In genomic region chr2:29618926-29619483, GRCm38 (mm10) we compare ENCODE assay signal across 8 mouse cellular contexts. TPM values are rescaled to one million over a fixed set of nuclear protein-coding genes. Genes with fewer than 3 reads are reported as not detected.
DNase-seq lines count a peak whose midpoint lies in the region; ATAC-seq and TF ChIP-seq lines count a peak whose summit lies in the region.

No protein-coding gene starts in this region.

- H3K4me2 ChIP-seq in kidney, embryonic 14.5 days (replicated peaks; ENCODE audit: low read depth, low read length), result peak overlapping the region; percentile 77; the same call in 1 of the 2 replicates
- H3K4me2 ChIP-seq in forebrain, embryonic 15.5 days (replicated peaks), result no peak overlapping the region
- H3K4me2 ChIP-seq in liver, embryonic 15.5 days, result peak overlapping the region; percentile 91

- DNase-seq in kidney, postnatal 25 days, result no peak
- no peak for DNase-seq in urinary bladder, postnatal 36 days (ENCODE audit: low spot score in 2 of 2)
- DNase-seq in spleen, adult 12 weeks (ENCODE audit: low spot score), result no peak
- DNase-seq in left cerebral cortex, postnatal 25 days (ENCODE audit: low spot score in 2 of 2), result no peak

- no peak overlapping the region for H3K27ac ChIP-seq in kidney, embryonic 14.5 days (ENCODE audit: low read depth, low read length)
- H3K27ac ChIP-seq in bone marrow, adult 2 months (ENCODE audit: control insufficient read depth, insufficient read depth, low read depth, low read length, poor library complexity), result no peak overlapping the region
- H3K27ac ChIP-seq in forebrain, embryonic 15.5 days (replicated peaks), result no peak overlapping the region
- no peak overlapping the region for H3K27ac ChIP-seq in liver, embryonic 15.5 days (replicated peaks)

- ATAC-seq in kidney, embryonic 14.5 days (ENCODE audit: low FRiP score, low TSS enrichment), result no peak
- ATAC-seq in forebrain, embryonic 15.5 days (replicated peaks), result peak; percentile 55
- no peak for ATAC-seq in liver, embryonic 15.5 days (ENCODE audit: insufficient read depth)

- peaks cover 15% of the 10 kb centered on the region for H3K4me1 ChIP-seq in kidney, embryonic 14.5 days (ENCODE audit: control insufficient read depth, insufficient read depth, low read length)
- H3K4me1 ChIP-seq in bone marrow, adult 2 months (ENCODE audit: control insufficient read depth, insufficient read depth, low read length), result peaks cover 12% of the 10 kb centered on the region
- H3K4me1 ChIP-seq in forebrain, embryonic 15.5 days, result peaks cover 24% of the 10 kb centered on the region
- H3K4me1 ChIP-seq in liver, embryonic 15.5 days (replicated peaks), result peaks cover 44% of the 10 kb centered on the region

- H3K9ac ChIP-seq in kidney, embryonic 14.5 days (ENCODE audit: low read depth, low read length), result no peak overlapping the region
- no peak overlapping the region for H3K9ac ChIP-seq in forebrain, embryonic 15.5 days (replicated peaks)
- H3K9ac ChIP-seq in liver, embryonic 15.5 days, result no peak overlapping the region; the same call in 1 of the 2 replicates

- H3K27me3 ChIP-seq in kidney, embryonic 14.5 days (ENCODE audit: control insufficient read depth, insufficient read depth, low read length), result no peaks in the 10 kb centered on the region
- H3K27me3 ChIP-seq in forebrain, embryonic 15.5 days, result no peaks in the 10 kb centered on the region
- H3K27me3 ChIP-seq in liver, embryonic 15.5 days, result no peaks in the 10 kb centered on the region

- no peaks in the 10 kb centered on the region for H3K36me3 ChIP-seq in kidney, embryonic 14.5 days (ENCODE audit: control insufficient read depth, insufficient read depth, low read length)
- no peaks in the 10 kb centered on the region for H3K36me3 ChIP-seq in forebrain, embryonic 15.5 days
- no peaks in the 10 kb centered on the region for H3K36me3 ChIP-seq in liver, embryonic 15.5 days (replicated peaks)

- TF ChIP-seq CTCF in bone marrow, adult 2 months (IDR thresholded peaks at IDR 0.05; ENCODE audit: control insufficient read depth, insufficient read depth, low read length), result no peak

- TF ChIP-seq POLR2A in bone marrow, adult 2 months (IDR thresholded peaks at IDR 0.05; ENCODE audit: borderline replicate concordance, control insufficient read depth, low read depth, low read length), result no peak

- intact Hi-C loops in left cerebral cortex, postnatal 25 days (cut with DNase I), result loop anchor here (2.0 to 5.0 kb wide), 2 partner anchors 52 to 108 kb away; no protein-coding TSS in a partner anchor

- peak overlapping the region; percentile 70; the same call in 1 of the 2 replicates for H3K4me3 ChIP-seq in kidney, embryonic 14.5 days (ENCODE audit: low read length)
- H3K4me3 ChIP-seq in bone marrow, adult 2 months (replicated peaks; ENCODE audit: control insufficient read depth, low read depth, low read length), result peak overlapping the region; percentile 12
- peak overlapping the region; percentile 70 for H3K4me3 ChIP-seq in forebrain, embryonic 15.5 days
- H3K4me3 ChIP-seq in liver, embryonic 15.5 days (replicated peaks), result peak overlapping the region; percentile 86

- WGBS in kidney, embryonic 14.5 days, result 66% methylated on average over 8 of the region's 8 CpGs
- 61% methylated on average over 8 of the region's 8 CpGs for WGBS in bone marrow, adult 2 months
- 59% methylated on average over 8 of the region's 8 CpGs for WGBS in forebrain, embryonic 15.5 days
- WGBS in liver, embryonic 15.5 days (ENCODE audit: insufficient replicate concordance), result 53% methylated on average over 8 of the region's 8 CpGs

- H3K9me3 ChIP-seq in kidney, embryonic 14.5 days (ENCODE audit: control insufficient read depth, low read length), result no peaks in the 10 kb centered on the region
- no peaks in the 10 kb centered on the region for H3K9me3 ChIP-seq in forebrain, embryonic 15.5 days
- H3K9me3 ChIP-seq in liver, embryonic 15.5 days (replicated peaks), result no peaks in the 10 kb centered on the region

RNA-seq across cellular contexts. Expression of gene Rapgef1, which starts 0.5 kb away (rescaled TPM):
- 11.2 and 16.6 TPM in 2 replicates for polyA plus RNA-seq in kidney, embryonic 14.5 days (2014; fragmentation: Nextera tagmentation; extraction: Ambion mirVana)
- 17.6 and 23.4 TPM in 2 replicates for polyA plus RNA-seq in bone marrow, adult 2 months (2011; ENCODE audit: insufficient read depth, insufficient read length, low replicate concordance, missing spikeins)
- 22.3 and 27.0 TPM in 2 replicates for polyA plus RNA-seq in forebrain, embryonic 15.5 days (2015; fragmentation: Nextera tagmentation; extraction: Ambion mirVana)
- polyA plus RNA-seq in liver, embryonic 15.5 days (2015; fragmentation: Nextera tagmentation; extraction: Ambion mirVana), result 5.5 and 7.3 TPM in 2 replicates
- total RNA-seq in left cerebral cortex, postnatal 25 days (2021), result 100 to 1,000 TPM; 110 TPM

Comparison
In these comparisons a context has a peak if more than half of its experiments do, and no peak if none do; other contexts are left out.
1. H3K4me3 ChIP-seq: peak in every context shown above with its lines; median percentile 86 in liver, embryonic 15.5 days; 70 in kidney, embryonic 14.5 days; 70 in forebrain, embryonic 15.5 days; 12 in bone marrow, adult 2 months.